Comparison of ENCODE assay signal across 8 mouse cellular contexts in genomic region chr2:75590175-75590574, GRCm38 (mm10).
DNase-seq lines count a peak whose midpoint lies in the region; ATAC-seq and TF ChIP-seq lines count a peak whose summit lies in the region.

No protein-coding gene starts in this region.

- no peak overlapping the region for H3K4me3 ChIP-seq in hindbrain, postnatal 0 days (ENCODE audit: low read length)
- no peak overlapping the region for H3K4me3 ChIP-seq in left cerebral cortex, adult 2 months

- H3K4me2 ChIP-seq in hindbrain, postnatal 0 days (ENCODE audit: low read depth, low read length) = no peak overlapping the region; the same call in 1 of the 2 replicates

- peak; percentile 98 for TF ChIP-seq CTCF in hindbrain, postnatal 0 days (IDR thresholded peaks at IDR 0.05; ENCODE audit: low read depth)
- peak; percentile 89 for TF ChIP-seq CTCF in left cerebral cortex, adult 2 months (IDR thresholded peaks at IDR 0.05)

- H3K9me3 ChIP-seq in hindbrain, postnatal 0 days (ENCODE audit: low read length) = no peaks in the 10 kb centered on the region

- no peak overlapping the region for H3K9ac ChIP-seq in hindbrain, postnatal 0 days (replicated peaks; ENCODE audit: low read length)

- H3K36me3 ChIP-seq in hindbrain, postnatal 0 days (ENCODE audit: insufficient read depth, low read length) = no peaks in the 10 kb centered on the region

- no peak overlapping the region for H3K27ac ChIP-seq in hindbrain, postnatal 0 days
- no peak overlapping the region for H3K27ac ChIP-seq in left cerebral cortex, adult 2 months

- 6% methylated on average over 10 of the region's 10 CpGs for WGBS in hindbrain, postnatal 0 days

- peak; percentile 93 for DNase-seq in ZHBTc4 (ENCODE audit: low read depth, low spot score)
- DNase-seq in gastrocnemius, adult 8-10 months (ENCODE audit: low spot score in 2 of 2) = peak; percentile 81 to 85
- DNase-seq in hindbrain, postnatal 0 days (ENCODE audit: low spot score) = peak; percentile 93
- DNase-seq in left cerebral cortex, adult 2 months (ENCODE audit: extremely low spot score in 1 of 2, low spot score in 2 of 2) = peak; percentile 77 to 83
- peak; percentile 65 for DNase-seq in retina, postnatal 7 days (ENCODE audit: low read depth, low spot score)
- peak; percentile 66 to 81 for DNase-seq in urinary bladder, adult 18-20 months (ENCODE audit: low spot score in 2 of 2)

- H3K27me3 ChIP-seq in hindbrain, postnatal 0 days (ENCODE audit: insufficient read depth, low read length) = no peaks in the 10 kb centered on the region

- H3K4me1 ChIP-seq in hindbrain, postnatal 0 days (ENCODE audit: insufficient read depth, low read length) = no peaks in the 10 kb centered on the region

- intact Hi-C loops in left cerebral cortex, adult 2 months (cut with DNase I) = loop anchor here (1.0 kb wide), 1 partner anchor 888 kb away; no protein-coding TSS in a partner anchor

- peak; percentile 93 for ATAC-seq in common myeloid progenitor, adult 5-6 weeks (replicated peaks; ENCODE audit: low read depth, poor library complexity, severe bottlenecking)
- peak; percentile 62; the same call in 1 of the 2 replicates for ATAC-seq in hindbrain, postnatal 0 days
- ATAC-seq in megakaryocyte, adult 5-6 weeks (ENCODE audit: poor library complexity, severe bottlenecking) = peak; percentile 91
